Mouse (Mus musculus) urinary bladder, postnatal 36 days (tissue): ENCODE results near the gene Gm10300.
A peak's percentile ranks its signal among the peaks of the same experiment; 100 is the strongest.

ENCODE experiments used
- DNase-seq, 2 experiments: peaks; one replicate each; pipeline ENCODE4 v3.0.0; 2022; ENCODE audit warnings: low spot score in 2 of 2, mixed read lengths in 1 of 2

The Gm10300 gene

GRCm38 (mm10) chr4:132078296-132078714, 3.8 kb downstream of the Gm10300 start:
- peak in 1 of 2 experiments; percentile 47 for DNase-seq

GRCm38 (mm10) chr4:132079555-132080275, 5.2 kb downstream of the Gm10300 start:
- peak; percentile 64 to 72 for DNase-seq

GRCm38 (mm10) chr4:132080492-132080983, 6.0 kb downstream of the Gm10300 start:
- no peak for DNase-seq

GRCm38 (mm10) chr4:132085114-132085513, 10.6 kb downstream of the Gm10300 start:
- no peak for DNase-seq

- DNase-seq, result peak in 1 of 2 experiments; percentile 48
These were observed 14.4 kb downstream of the Gm10300 start for GRCm38 (mm10) chr4:132088921-132089320.

GRCm38 (mm10) chr4:132093136-132093535, 18.6 kb downstream of the Gm10300 start:
- no peak for DNase-seq

- DNase-seq, result no peak
These were observed 19.4 kb downstream of the Gm10300 start for GRCm38 (mm10) chr4:132093928-132094327.

- no peak for DNase-seq
These were observed 20.5 kb downstream of the Gm10300 start for GRCm38 (mm10) chr4:132095043-132095442.

GRCm38 (mm10) chr4:132099548-132099947, 25.1 kb downstream of the Gm10300 start:
- no peak for DNase-seq

- DNase-seq, result no peak
These were observed 26.7 kb downstream of the Gm10300 start for GRCm38 (mm10) chr4:132101152-132101551.

GRCm38 (mm10) chr4:132108221-132108620, 33.7 kb downstream of the Gm10300 start:
- DNase-seq, result no peak

GRCm38 (mm10) chr4:132111227-132111626, 36.7 kb downstream of the Gm10300 start:
- DNase-seq, result no peak

- peak in 1 of 2 experiments; percentile 4 for DNase-seq
These were observed 39.1 kb downstream of the Gm10300 start for GRCm38 (mm10) chr4:132113411-132114095.

GRCm38 (mm10) chr4:132116315-132116714, 41.8 kb downstream of the Gm10300 start:
- no peak for DNase-seq

GRCm38 (mm10) chr4:132119566-132119965, 45.1 kb downstream of the Gm10300 start:
- DNase-seq, result no peak

GRCm38 (mm10) chr4:132121674-132122073, 47.2 kb downstream of the Gm10300 start:
- no peak for DNase-seq

GRCm38 (mm10) chr4:132123166-132123565, 48.7 kb downstream of the Gm10300 start:
- DNase-seq, result no peak
